Mouse (Mus musculus): ENCODE measurements around the gene H3f3b. TPM values are rescaled to one million over a fixed set of nuclear protein-coding genes. Genes with fewer than 3 reads are reported as not detected.

Gene H3f3b
- polyA plus RNA-seq, 1 experiment = 402 TPM

DNA sequence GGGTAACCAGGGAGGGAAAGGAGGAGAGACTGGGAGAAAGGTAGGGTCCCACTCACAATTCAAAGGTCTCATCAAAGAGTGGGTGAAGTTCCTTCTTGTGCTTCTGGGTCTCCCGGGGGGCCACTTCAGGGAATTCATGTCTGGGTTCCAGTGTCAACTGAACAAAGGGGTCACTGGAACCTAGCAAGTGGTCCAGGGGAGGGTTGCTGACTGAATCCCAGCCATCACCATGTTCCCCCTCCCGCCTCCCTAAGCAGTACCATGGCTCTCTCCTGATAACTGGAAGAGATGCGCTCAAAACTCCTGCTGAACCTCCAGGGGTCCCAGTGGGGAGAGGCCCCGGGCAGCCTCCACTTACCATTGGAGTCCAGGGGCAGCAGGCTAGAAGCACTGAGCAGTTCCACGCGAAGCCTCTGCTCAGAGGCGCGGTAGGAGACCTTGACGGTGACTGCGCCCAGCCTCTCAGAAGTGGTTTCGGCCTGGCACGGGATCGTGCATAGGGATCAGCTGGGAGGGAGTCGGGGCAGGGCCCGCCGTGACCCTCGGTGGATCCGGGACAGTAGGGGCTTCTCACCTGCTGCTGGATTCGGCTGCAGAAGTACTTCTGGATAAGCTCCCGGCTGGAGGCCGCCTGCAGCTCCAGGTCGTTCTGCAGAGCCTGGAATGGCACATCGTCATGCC is 36.6 kb upstream of the H3f3b start:
- no peaks in the 10 kb centered on the region for H3K4me1 ChIP-seq (ENCODE audit: control insufficient read depth, insufficient read depth, low read length)
- TF ChIP-seq CTCF (IDR thresholded peaks at IDR 0.05; ENCODE audit: control insufficient read depth, insufficient read depth, low read length) = no peak
- no peak for TF ChIP-seq POLR2A (IDR thresholded peaks at IDR 0.05; ENCODE audit: borderline replicate concordance, control insufficient read depth, low read depth, low read length)
- no peak overlapping the region for H3K27ac ChIP-seq (ENCODE audit: control insufficient read depth, insufficient read depth, low read depth, low read length, poor library complexity)
- no peak overlapping the region for H3K4me3 ChIP-seq (replicated peaks; ENCODE audit: control insufficient read depth, low read depth, low read length)
- 91% methylated on average over 23 of the region's 23 CpGs for WGBS

DNA sequence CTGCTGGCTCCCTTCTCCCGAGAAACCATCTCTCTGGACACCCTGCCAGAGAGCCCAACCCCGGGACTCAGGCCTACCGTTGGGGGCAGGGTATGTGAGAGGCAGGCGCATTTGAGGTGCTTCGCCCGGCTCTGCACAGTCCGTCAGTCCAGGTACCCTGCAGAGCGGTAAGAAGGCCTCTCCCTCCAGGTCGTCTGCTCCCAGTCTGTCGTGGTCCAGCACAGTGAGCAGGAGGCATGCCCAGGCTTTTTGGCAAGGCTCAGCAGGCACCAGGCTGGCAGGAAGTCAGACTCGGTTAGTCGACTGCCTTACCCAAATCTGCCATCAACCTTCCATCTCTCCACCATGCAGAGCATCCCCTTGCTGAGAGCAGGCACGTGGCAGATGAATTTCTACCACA is 35.8 kb upstream of the H3f3b start:
- 71% methylated on average over 13 of the region's 13 CpGs for WGBS
- TF ChIP-seq POLR2A (IDR thresholded peaks at IDR 0.05; ENCODE audit: borderline replicate concordance, control insufficient read depth, low read depth, low read length) = no peak
- TF ChIP-seq CTCF (IDR thresholded peaks at IDR 0.05; ENCODE audit: control insufficient read depth, insufficient read depth, low read length) = no peak
- no peaks in the 10 kb centered on the region for H3K4me1 ChIP-seq (ENCODE audit: control insufficient read depth, insufficient read depth, low read length)

DNA sequence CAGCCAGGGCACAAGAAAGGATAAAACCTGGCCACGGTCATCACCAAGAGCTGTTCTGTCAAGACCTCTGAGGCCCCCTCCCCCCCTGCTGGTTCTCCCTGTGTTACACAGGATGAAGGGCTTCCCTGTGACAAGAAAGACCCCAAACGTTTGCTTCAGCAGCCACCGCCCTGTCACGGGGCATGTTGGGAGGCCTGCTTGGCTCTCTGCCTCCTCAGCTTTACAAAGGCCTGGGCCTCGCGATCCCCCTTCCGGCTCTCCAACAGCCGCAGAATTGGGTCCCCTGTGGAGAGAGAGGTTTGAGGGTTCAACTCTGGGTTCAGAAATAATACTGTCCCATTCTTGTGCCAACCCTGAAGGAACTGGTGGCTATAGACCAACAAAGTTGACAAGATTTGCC is 34.8 kb upstream of the H3f3b start:
- H3K4me3 ChIP-seq (replicated peaks; ENCODE audit: control insufficient read depth, low read depth, low read length) = no peak overlapping the region
- H3K27ac ChIP-seq (ENCODE audit: control insufficient read depth, insufficient read depth, low read depth, low read length, poor library complexity) = no peak overlapping the region
- no peak for TF ChIP-seq CTCF (IDR thresholded peaks at IDR 0.05; ENCODE audit: control insufficient read depth, insufficient read depth, low read length)
- TF ChIP-seq POLR2A (IDR thresholded peaks at IDR 0.05; ENCODE audit: borderline replicate concordance, control insufficient read depth, low read depth, low read length) = no peak
- 82% methylated on average over 8 of the region's 8 CpGs for WGBS
- no peaks in the 10 kb centered on the region; the same call in 1 of the 2 replicates for H3K4me1 ChIP-seq (ENCODE audit: control insufficient read depth, insufficient read depth, low read length)

More for the DNA sequence above, 35.8 kb upstream of the H3f3b start:
- Histone ChIP-seq H3K4me3 (replicated peaks; ENCODE audit: control insufficient read depth, low read depth, low read length) (no peak overlapping the region), H3K27ac (ENCODE audit: control insufficient read depth, insufficient read depth, low read depth, low read length, poor library complexity) (no peak overlapping the region)

DNA sequence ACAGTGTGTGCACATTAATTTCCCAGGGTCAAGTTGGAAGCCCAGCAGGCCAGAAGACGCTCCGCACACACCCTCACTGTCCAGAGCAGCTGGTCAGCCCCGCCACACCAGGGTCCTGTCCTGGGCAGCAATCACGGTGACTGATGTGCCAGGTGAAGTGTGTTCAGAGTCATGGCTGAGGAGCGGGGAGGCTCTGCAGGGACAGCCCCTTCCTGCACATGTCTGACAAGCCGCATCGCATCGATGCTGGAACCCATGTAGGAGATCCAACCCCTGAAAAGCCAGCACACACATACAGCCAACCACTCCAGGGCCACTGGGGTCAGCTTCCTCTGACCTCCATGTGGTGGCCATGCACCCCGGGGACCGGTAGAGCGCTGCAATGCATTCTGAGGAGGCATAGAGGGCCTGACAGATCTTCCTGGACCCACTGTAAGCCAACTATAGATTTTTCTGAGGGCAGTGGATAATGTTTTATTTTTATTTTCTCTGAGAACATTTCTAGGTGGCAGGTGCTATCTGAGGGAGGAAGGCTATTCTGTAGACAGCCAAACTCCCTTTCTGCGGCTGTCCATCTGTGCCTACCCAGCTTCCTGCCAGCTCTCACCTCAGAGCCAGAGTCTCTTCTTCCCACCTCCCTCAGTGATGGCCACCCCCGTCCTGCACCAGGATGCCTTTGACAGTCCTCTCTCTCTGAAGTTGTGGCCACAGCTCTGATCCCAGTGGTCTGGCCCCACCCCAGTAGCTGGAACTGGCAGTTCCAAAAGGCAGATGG is 34.1 kb upstream of the H3f3b start:
- WGBS = 82% methylated on average over 13 of the region's 13 CpGs

DNA sequence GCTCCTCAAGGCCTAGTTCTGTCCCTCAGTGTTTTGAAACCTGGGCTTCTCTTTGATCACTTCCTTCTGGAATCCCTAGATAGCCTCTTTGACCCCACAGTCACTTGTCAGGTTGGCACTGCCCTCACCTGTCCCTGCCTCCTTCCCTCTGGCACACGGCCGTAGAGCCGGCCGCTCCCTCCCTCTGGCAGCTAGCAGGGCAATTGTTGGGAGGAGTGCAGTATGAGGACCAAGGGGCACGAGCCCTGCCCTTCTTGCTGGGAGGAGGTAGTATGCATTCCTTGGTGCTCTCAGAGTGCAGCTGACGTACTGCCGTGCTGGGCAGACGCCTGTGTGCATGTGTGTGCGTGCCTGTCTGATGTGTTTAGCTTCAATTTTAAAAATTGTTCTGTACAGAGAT is 32.8 kb upstream of the H3f3b start:
- H3K27ac ChIP-seq (ENCODE audit: control insufficient read depth, insufficient read depth, low read depth, low read length, poor library complexity) = no peak overlapping the region
- 89% methylated on average over 9 of the region's 9 CpGs for WGBS
- TF ChIP-seq POLR2A (IDR thresholded peaks at IDR 0.05; ENCODE audit: borderline replicate concordance, control insufficient read depth, low read depth, low read length) (no peak), CTCF (IDR thresholded peaks at IDR 0.05; ENCODE audit: control insufficient read depth, insufficient read depth, low read length) (no peak)
- H3K4me3 ChIP-seq (replicated peaks; ENCODE audit: control insufficient read depth, low read depth, low read length) = no peak overlapping the region
- H3K4me1 ChIP-seq (ENCODE audit: control insufficient read depth, insufficient read depth, low read length) = peaks cover 3% of the 10 kb centered on the region; the same call in 1 of the 2 replicates

More for the DNA sequence above, 34.1 kb upstream of the H3f3b start:
- H3K4me3 ChIP-seq (replicated peaks; ENCODE audit: control insufficient read depth, low read depth, low read length) = no peak overlapping the region
- TF ChIP-seq CTCF (IDR thresholded peaks at IDR 0.05; ENCODE audit: control insufficient read depth, insufficient read depth, low read length) (no peak), POLR2A (IDR thresholded peaks at IDR 0.05; ENCODE audit: borderline replicate concordance, control insufficient read depth, low read depth, low read length) (no peak)
- no peaks in the 10 kb centered on the region; the same call in 1 of the 2 replicates for H3K4me1 ChIP-seq (ENCODE audit: control insufficient read depth, insufficient read depth, low read length)
- no peak overlapping the region for H3K27ac ChIP-seq (ENCODE audit: control insufficient read depth, insufficient read depth, low read depth, low read length, poor library complexity)

DNA sequence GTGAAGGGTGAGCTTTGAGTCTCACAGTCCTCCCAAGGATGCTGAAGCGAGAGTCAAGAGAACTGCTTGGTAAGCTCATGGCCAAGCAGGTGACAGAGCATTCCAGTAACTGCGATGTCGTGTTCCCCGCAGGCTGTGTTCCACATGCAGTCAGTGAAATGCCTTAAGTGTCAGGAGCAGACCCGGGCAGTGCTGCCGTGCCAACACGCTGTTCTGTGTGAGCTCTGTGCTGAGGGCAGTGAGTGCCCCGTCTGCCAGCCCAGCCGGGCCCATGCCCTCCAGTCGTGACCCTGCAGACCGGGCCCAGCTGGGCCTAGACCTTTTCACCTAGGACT is 31.9 kb upstream of the H3f3b start:
- WGBS = 94% methylated on average over 11 of the region's 11 CpGs
- H3K4me1 ChIP-seq (ENCODE audit: control insufficient read depth, insufficient read depth, low read length) = peaks cover 3% of the 10 kb centered on the region; the same call in 1 of the 2 replicates
- H3K27ac ChIP-seq (ENCODE audit: control insufficient read depth, insufficient read depth, low read depth, low read length, poor library complexity) = no peak overlapping the region

DNA sequence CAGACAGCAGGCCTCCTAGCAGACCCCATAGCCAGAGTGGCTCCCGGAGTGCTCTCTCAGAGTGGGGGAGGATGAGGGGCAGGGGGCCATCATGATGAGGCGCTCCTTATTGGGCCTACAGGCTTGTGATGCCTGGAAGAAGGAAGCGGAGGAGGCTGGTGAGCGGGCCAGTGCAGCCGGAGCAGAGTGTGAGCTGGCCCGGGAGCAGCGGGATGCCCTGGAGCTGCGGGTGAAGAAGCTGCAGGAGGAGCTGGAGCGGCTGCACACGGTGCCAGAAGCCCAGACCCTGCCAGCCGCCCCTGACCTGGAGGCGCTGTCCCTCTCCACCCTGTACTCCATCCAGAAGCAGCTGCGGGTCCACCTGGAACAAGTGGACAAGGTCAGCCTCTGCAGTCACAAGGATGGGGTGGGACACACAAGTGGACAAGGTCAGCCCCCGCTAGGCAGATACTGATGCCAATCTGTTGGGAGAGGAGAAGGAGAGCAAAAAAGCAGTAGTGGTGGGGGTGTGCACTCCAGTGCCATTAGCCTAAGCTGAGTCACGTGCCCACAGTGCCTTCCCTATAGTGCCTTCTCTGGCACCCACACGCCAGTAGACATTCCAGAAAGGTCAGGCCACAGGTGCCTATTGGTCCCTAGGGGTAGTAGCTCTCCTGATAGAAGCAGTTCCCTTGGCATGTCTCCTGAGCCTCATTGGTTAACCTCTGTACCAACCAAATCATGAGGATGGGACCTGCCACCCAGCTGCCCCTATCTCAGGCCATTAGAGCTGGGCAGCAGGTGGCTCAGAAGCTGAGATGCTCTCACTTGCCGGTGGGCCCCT is 31.3 kb upstream of the H3f3b start:
- no peak overlapping the region for H3K4me3 ChIP-seq (replicated peaks; ENCODE audit: control insufficient read depth, low read depth, low read length)
- no peak overlapping the region for H3K27ac ChIP-seq (ENCODE audit: control insufficient read depth, insufficient read depth, low read depth, low read length, poor library complexity)
- peaks cover 3% of the 10 kb centered on the region; the same call in 1 of the 2 replicates for H3K4me1 ChIP-seq (ENCODE audit: control insufficient read depth, insufficient read depth, low read length)
- TF ChIP-seq POLR2A (IDR thresholded peaks at IDR 0.05; ENCODE audit: borderline replicate concordance, control insufficient read depth, low read depth, low read length) (no peak), CTCF (IDR thresholded peaks at IDR 0.05; ENCODE audit: control insufficient read depth, insufficient read depth, low read length) (no peak)
- WGBS = 92% methylated on average over 17 of the region's 17 CpGs

More for the DNA sequence above, 31.9 kb upstream of the H3f3b start:
- TF ChIP-seq POLR2A (IDR thresholded peaks at IDR 0.05; ENCODE audit: borderline replicate concordance, control insufficient read depth, low read depth, low read length) (peak; percentile 25; the same call in 1 of the 2 replicates), CTCF (IDR thresholded peaks at IDR 0.05; ENCODE audit: control insufficient read depth, insufficient read depth, low read length) (no peak)
- no peak overlapping the region for H3K4me3 ChIP-seq (replicated peaks; ENCODE audit: control insufficient read depth, low read depth, low read length)

All from bone marrow, adult 2 months (tissue).